Mouse (Mus musculus): Measurements from ENCODE around the gene Slc12a6. TPM values are rescaled to one million over a fixed set of nuclear protein-coding genes. Genes with fewer than 3 reads are reported as not detected.
A peak's percentile ranks its signal among the peaks of the same experiment; 100 is the strongest.

Slc12a6 gene
- polyA plus RNA-seq, 1 experiment = 90.3 TPM

DNA sequence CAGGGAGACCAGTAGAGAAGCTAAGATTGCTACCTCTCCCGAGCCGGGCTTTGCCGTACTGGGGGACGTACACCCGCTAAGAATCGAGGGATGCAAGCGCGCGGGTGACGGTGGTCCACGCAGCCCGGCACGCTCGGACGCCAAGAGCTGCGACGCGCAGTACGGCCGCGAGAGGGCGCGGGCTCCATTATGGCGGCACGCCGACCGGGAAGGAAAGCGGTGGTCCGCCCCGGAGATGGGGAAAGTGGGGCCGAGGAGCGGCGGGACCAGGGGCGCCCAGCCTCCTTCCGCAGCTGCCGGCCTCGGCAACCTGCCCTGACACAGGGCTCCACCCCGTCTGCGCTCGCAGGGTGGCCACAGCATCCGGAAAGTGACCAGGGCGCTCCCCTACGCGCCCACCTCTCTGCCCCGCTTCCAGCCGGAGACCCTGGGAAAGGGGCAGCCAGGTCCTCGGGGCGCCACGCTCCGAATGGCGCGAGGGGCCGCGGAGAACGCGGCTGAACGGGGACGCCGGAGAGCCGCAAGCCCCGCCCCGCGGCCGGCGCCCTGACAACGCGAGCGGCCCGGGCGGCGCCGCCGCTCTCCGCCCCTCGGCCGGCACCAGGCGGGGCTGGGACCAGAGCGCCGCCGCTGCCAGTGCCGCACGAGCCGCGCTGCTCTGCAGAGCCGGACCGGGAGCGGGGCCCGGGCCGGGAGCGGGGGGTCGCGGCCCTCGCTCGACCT is 26.3 kb upstream of the Slc12a6 start, which contains the start of gene Lpcat4:
Lpcat4 (plus strand) TSS at position 257 of the 723 bp plus-strand sequence.
- TF ChIP-seq POLR2A (IDR thresholded peaks at IDR 0.05; ENCODE audit: insufficient read depth, low read depth, low read length) (peak; percentile 58; the same call in 1 of the 2 replicates), CTCF (IDR thresholded peaks at IDR 0.05; ENCODE audit: insufficient read depth, low read depth, low read length) (peak; percentile 87)
- Histone ChIP-seq H3K4me3 (ENCODE audit: insufficient read depth, low read depth, low read length) (peak within 1 kb of the TSS; percentile 93), H3K27ac (ENCODE audit: insufficient read depth, low read depth, low read length) (peak within 1 kb of the TSS; percentile 93), H3K4me1 (ENCODE audit: control insufficient read depth, insufficient read depth, low read length) (peaks cover 9% of the 10 kb centered on the region)
- WGBS = under 1% methylated on average over 93 of the region's 94 CpGs

- TF ChIP-seq CTCF (IDR thresholded peaks at IDR 0.05; ENCODE audit: insufficient read depth, low read depth, low read length) (no peak), POLR2A (IDR thresholded peaks at IDR 0.05; ENCODE audit: insufficient read depth, low read depth, low read length) (no peak)
- Histone ChIP-seq H3K27ac (ENCODE audit: insufficient read depth, low read depth, low read length) (peak overlapping the region; percentile 70), H3K4me3 (ENCODE audit: insufficient read depth, low read depth, low read length) (peak overlapping the region; percentile 93), H3K4me1 (ENCODE audit: control insufficient read depth, insufficient read depth, low read length) (peaks cover 9% of the 10 kb centered on the region)
- WGBS = under 1% methylated on average over 28 of the region's 28 CpGs
These were observed 25.5 kb upstream of the Slc12a6 start for GRCm38 (mm10) chr2:112239935-112240721.

- Histone ChIP-seq H3K4me3 (ENCODE audit: insufficient read depth, low read depth, low read length) (no peak overlapping the region), H3K27ac (ENCODE audit: insufficient read depth, low read depth, low read length) (no peak overlapping the region), H3K4me1 (ENCODE audit: control insufficient read depth, insufficient read depth, low read length) (peaks cover 9% of the 10 kb centered on the region)
- TF ChIP-seq CTCF (IDR thresholded peaks at IDR 0.05; ENCODE audit: insufficient read depth, low read depth, low read length) (no peak), POLR2A (IDR thresholded peaks at IDR 0.05; ENCODE audit: insufficient read depth, low read depth, low read length) (no peak)
- WGBS = 87% methylated on average over 14 of the region's 14 CpGs
These were observed 23.8 kb upstream of the Slc12a6 start for GRCm38 (mm10) chr2:112241787-112242186.

GRCm38 (mm10) chr2:112245307-112245706 is 20.3 kb upstream of the Slc12a6 start:
- H3K4me1 ChIP-seq (ENCODE audit: control insufficient read depth, insufficient read depth, low read length) = peaks cover 9% of the 10 kb centered on the region
- no peak overlapping the region for H3K4me3 ChIP-seq (ENCODE audit: insufficient read depth, low read depth, low read length)
- no peak overlapping the region for H3K27ac ChIP-seq (ENCODE audit: insufficient read depth, low read depth, low read length)
- 83% methylated on average over 5 of the region's 5 CpGs for WGBS
- TF ChIP-seq CTCF (IDR thresholded peaks at IDR 0.05; ENCODE audit: insufficient read depth, low read depth, low read length) (no peak), POLR2A (IDR thresholded peaks at IDR 0.05; ENCODE audit: insufficient read depth, low read depth, low read length) (no peak)

DNA sequence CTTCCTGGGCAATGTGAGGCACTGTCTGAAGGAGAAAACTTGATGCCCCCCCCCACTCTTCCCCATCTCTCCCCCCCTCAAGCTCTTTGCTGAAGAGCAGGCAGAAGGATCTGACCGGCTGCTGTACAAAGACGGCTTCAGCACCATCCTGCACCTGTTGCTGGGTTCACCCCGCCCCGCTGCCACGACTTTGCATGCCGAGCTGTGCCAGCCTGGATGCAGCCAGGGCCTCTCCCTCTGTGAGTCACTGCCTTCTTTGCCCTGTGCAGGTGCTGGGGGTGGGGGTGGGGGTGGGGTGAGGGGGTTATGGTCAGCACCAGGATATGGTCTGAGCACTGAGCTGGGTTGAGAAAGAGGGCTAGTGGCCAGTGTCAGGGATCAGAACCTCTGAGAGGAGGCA is 19.4 kb upstream of the Slc12a6 start:
- Histone ChIP-seq H3K4me3 (ENCODE audit: insufficient read depth, low read depth, low read length) (no peak overlapping the region), H3K4me1 (ENCODE audit: control insufficient read depth, insufficient read depth, low read length) (peaks cover 6% of the 10 kb centered on the region), H3K27ac (ENCODE audit: insufficient read depth, low read depth, low read length) (no peak overlapping the region)
- TF ChIP-seq POLR2A (IDR thresholded peaks at IDR 0.05; ENCODE audit: insufficient read depth, low read depth, low read length) (no peak), CTCF (IDR thresholded peaks at IDR 0.05; ENCODE audit: insufficient read depth, low read depth, low read length) (no peak)
- WGBS = 73% methylated on average over 6 of the region's 6 CpGs

DNA sequence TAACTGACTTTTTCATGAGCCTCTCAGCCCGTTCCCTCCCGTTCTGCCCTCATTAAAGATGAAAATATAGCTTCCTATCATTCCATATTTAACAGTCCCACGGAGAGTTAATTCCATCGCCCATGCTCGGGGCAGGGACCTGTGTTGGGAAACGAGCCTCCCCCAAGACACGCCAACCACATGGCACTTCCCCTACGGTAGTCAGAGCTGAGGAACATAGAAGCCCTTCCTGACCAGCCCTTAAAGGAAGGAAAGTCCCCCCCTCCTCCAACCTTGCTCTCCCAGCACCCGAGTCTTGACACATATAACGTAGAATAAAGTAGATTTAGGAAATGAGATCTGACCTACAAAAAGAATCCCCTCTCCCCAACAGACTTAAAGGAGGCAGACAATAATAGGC is 18.3 kb upstream of the Slc12a6 start:
- 85% methylated on average over 10 of the region's 10 CpGs for WGBS
- Histone ChIP-seq H3K27ac (ENCODE audit: insufficient read depth, low read depth, low read length) (no peak overlapping the region), H3K4me3 (ENCODE audit: insufficient read depth, low read depth, low read length) (no peak overlapping the region), H3K4me1 (ENCODE audit: control insufficient read depth, insufficient read depth, low read length) (no peaks in the 10 kb centered on the region)
- TF ChIP-seq POLR2A (IDR thresholded peaks at IDR 0.05; ENCODE audit: insufficient read depth, low read depth, low read length) (no peak), CTCF (IDR thresholded peaks at IDR 0.05; ENCODE audit: insufficient read depth, low read depth, low read length) (no peak)

- H3K27ac ChIP-seq (ENCODE audit: insufficient read depth, low read depth, low read length) = no peak overlapping the region
- WGBS = 91% methylated on average over 10 of the region's 10 CpGs
These were observed 15.7 kb upstream of the Slc12a6 start for GRCm38 (mm10) chr2:112249780-112250453.

DNA sequence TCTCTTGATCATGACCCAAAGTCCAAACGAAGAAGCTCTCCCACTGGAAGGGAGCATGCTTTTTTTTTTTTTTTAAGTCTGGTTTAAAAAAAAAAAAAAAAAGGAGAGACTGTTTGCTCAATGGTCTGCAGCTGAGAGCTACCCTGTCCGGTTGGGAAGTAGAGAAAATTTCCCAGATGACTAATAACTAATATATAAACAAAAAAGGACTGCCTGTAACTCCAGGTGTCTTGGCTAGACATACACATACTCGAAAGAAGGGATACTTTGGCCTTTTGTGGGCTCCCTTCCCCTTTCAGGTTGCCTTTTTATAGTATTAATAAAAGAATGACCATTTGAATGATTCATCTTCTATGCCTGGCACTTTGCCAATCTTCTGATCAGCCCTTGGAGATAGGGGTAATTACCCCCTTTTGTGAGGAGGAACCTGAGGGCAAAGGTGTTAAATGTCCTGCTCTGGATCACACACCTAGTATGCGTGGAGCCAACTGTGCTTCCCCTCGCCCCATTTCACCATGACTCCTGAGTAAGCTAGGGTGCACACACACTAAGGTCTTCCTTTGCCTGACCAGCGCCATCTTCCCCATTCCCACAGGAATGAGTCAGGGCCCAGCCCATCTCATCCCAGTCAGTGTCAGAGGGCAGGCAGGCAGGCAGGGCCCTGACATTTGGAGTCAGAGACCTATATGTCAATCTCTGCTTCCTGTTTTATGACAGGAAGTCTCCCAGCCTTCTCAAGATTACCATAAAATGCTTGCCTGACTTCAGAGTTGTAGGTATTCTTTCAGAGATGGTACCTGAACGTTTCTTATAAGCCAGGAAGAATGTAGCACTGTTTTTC is 10.7 kb upstream of the Slc12a6 start:
- no peaks in the 10 kb centered on the region for H3K4me1 ChIP-seq (ENCODE audit: control insufficient read depth, insufficient read depth, low read length)
- H3K4me3 ChIP-seq (ENCODE audit: insufficient read depth, low read depth, low read length) = no peak overlapping the region
- no peak overlapping the region for H3K27ac ChIP-seq (ENCODE audit: insufficient read depth, low read depth, low read length)
- TF ChIP-seq CTCF (IDR thresholded peaks at IDR 0.05; ENCODE audit: insufficient read depth, low read depth, low read length) = no peak
- TF ChIP-seq POLR2A (IDR thresholded peaks at IDR 0.05; ENCODE audit: insufficient read depth, low read depth, low read length) = no peak
- WGBS = 76% methylated on average over 7 of the region's 7 CpGs

More at GRCm38 (mm10) chr2:112249780-112250453, 15.7 kb upstream of the Slc12a6 start:
- H3K4me3 ChIP-seq (ENCODE audit: insufficient read depth, low read depth, low read length) = no peak overlapping the region
- H3K4me1 ChIP-seq (ENCODE audit: control insufficient read depth, insufficient read depth, low read length) = no peaks in the 10 kb centered on the region
- no peak for TF ChIP-seq POLR2A (IDR thresholded peaks at IDR 0.05; ENCODE audit: insufficient read depth, low read depth, low read length)
- no peak for TF ChIP-seq CTCF (IDR thresholded peaks at IDR 0.05; ENCODE audit: insufficient read depth, low read depth, low read length)
